Mouse (Mus musculus) heart, adult 2 months (tissue): ENCODE data around the gene Kcnc2.

Source experiments
- CTCF ChIP-seq: fragments of 200-600 bp; IDR thresholded peaks from 2 replicates; pipeline ENCODE4 v1.8.1; 2022; ENCODE audit warnings: antibody characterized with exemption, mild to moderate bottlenecking, moderate library complexity
- EP300 ChIP-seq: fragments of 200-500 bp; IDR thresholded peaks from 2 replicates; pipeline ENCODE4 v1.6.1; 2011; ENCODE audit warnings: low read depth, low read length, control low read depth; ENCODE audit not compliant: insufficient read depth
- POLR2A ChIP-seq: fragments of 200-500 bp; IDR thresholded peaks from 2 replicates; pipeline ENCODE4 v1.6.1; 2011; ENCODE audit warnings: mild to moderate bottlenecking, low read depth, low read length, control low read depth; ENCODE audit not compliant: insufficient read depth

DNA sequence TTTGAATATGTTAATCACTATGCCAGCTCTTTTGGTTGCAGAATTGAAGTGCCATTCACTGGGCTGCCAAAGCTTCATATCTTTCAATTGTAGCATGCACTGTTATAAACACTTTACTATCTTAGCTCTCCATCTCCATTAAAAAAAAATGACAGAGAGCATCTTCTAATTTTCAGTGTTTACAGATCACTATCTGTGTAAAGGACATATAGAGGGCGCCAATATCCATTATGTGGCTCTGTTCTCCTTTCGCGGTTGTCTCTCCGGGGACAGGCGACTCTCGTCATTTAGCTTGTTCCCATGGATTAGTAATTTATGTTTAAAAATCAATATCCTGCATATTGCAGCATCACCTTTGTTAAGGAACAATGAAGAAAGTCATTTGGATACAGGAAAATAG lies 109.7 kb downstream of the Kcnc2 start:
- TF ChIP-seq EP300, result no peak
- no peak for TF ChIP-seq POLR2A
- TF ChIP-seq CTCF, result no peak
